Mouse (Mus musculus) c-Kit-positive CD71-negative TER-119-negative erythroid progenitor cells, embryonic 14.5 days (primary cell): Measurements from ENCODE around the gene Idh2.
"Not testable (repeated sequence)": the region's sequence is repeated elsewhere in the genome, so short reads cannot be mapped to it uniquely, and the experiment has no call there.

ENCODE experiments used
- DNase-seq: peaks from one replicate; pipeline ENCODE4 v3.0.0-alpha.2; 2013; ENCODE audit warnings: low read depth

The Idh2 gene

GRCm38 (mm10) chr7:80059064-80059838 is 55.9 kb downstream of the Idh2 start:
- DNase-seq = no peak

DNA sequence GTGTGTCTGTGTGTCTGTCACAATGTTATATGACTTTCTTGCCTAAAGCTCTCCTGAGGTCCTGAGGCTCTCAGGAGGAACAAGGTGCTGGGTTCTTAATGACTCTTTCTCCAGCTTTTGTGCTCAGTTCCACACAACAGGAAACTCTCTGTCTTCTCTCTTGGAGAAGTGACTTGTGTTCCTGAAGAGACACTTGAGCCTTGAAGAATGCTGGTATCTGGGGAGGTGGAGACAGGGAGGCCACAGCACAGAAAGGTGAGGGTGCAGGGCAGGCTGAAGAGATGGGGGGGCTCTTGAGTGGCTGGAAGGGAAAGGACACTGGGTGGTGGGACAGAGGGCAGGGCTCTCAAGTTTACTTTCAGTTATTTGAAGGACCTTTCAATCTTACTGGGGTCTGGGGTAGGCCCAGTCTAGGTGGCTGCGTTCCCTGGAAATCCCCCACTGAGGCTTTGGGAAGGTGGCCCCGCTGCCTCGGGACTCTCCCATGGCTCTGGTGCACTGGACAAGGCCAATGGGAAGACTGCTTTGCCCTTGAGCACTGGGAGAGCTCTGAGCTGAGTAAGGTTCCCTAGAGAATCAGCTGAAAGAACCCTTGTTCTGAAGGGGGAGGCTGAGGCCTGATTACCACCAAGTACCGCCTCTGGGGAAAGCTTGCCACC is 56.7 kb downstream of the Idh2 start:
- DNase-seq = no peak

DNA sequence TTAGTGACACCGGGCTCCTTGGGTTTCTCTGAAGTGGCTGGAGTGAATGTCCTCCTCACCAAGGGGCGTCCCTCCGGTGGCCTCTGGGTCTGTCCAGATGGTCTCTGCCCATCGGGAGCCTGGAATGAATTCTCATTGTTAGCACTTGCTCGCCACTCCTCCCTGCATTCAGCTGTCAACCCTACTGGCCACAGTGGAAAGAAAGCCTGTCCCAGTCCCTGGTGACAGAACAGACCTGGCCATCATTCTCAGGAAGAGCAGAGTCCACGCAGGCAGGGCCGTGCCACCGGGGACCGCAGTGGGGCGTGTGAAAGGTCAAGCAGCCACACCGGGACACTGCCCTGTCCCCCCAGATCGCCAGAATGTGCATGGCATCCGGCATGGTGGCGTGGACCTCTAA is 57.4 kb downstream of the Idh2 start:
- no peak for DNase-seq

DNA sequence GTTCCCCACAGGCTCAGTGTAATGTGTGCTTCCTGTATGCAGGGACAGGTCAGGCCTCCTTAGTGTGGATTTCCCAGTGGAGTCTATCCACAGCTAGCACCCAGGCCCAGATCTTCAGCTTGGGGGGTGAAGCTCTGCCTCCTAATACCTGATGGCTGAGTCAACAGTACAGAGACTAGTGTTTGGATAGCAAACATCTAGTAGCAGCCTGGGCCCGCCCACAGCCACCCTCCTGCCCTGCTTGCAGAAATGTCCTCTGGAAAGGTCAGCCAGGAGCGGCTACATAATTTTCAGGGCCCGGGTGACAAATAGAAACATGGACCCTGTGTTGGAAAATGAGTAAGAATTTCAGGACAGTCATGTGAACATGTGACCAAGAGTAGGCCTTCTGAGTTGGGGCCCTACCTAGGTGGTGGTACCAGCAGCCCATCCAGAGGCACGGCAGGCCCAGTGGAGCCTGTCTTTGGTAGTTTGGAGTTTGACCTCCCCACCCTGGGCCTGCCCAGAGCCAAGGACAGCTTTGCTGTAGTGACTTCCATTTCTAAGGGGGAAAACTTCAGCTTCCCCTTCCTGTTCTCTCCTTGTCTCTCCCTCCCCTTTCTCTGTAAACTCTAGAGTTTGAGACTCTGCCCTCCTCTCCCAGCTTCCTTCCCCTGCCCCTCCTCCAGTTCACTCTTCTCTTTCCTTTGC is 58.0 kb downstream of the Idh2 start:
- no peak for DNase-seq

GRCm38 (mm10) chr7:80055781-80056180 is 59.4 kb downstream of the Idh2 start:
- DNase-seq = no peak

GRCm38 (mm10) chr7:80053147-80053546 is 62.0 kb downstream of the Idh2 start:
- no peak for DNase-seq

DNA sequence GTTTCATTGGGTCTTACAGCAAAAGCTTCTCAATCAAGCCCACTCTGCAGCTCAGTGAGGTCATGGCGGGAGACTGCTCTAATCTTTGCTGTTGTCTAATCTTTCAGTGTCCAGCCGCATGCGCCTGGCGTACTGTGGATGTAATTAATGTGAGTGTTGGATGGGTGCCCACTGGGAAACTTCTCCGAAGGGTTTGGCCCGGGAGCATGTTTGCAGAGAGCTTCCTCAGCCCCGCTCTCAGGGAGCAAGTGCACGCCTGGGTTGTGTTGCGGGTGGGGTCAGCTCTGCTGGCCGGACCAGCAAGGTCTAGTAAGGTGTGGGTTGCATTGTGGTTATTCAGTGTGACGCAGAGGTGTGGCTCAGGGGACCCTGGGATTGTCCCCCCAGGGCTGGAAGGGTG is 62.9 kb downstream of the Idh2 start:
- DNase-seq = no peak

- DNase-seq = no peak
These were observed 63.4 kb downstream of the Idh2 start for GRCm38 (mm10) chr7:80051835-80052234.

GRCm38 (mm10) chr7:80050382-80050781 is 64.8 kb downstream of the Idh2 start:
- not testable (repeated sequence) for DNase-seq

- DNase-seq = no peak
These were observed 65.4 kb downstream of the Idh2 start for GRCm38 (mm10) chr7:80049746-80050145.

DNA sequence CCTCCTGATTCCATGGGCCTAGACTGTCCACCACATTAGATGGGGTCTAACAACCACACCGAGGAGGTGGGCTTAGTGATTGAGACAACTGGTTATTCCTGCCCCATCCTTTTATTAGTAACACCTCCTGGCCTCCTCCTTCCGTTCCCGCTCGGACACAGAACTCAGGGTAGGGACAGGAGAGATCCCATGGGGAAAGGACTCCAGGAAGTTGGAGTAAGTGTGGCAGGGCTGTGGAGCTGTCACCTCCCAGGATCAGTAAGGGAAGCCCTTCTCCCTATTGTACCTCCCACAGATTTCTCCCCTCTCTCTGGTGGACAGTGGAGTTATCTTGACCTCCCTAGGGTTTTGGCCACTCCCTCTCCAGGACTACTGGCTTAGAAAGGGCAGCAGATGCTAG is 68.2 kb downstream of the Idh2 start:
- DNase-seq = no peak
